Mouse (Mus musculus): Measurements from ENCODE around the gene Cdk19. TPM values are rescaled to one million over a fixed set of nuclear protein-coding genes. Genes with fewer than 3 reads are reported as not detected.
"Not testable (repeated sequence)": the region's sequence is repeated elsewhere in the genome, so short reads cannot be mapped to it uniquely, and the experiment has no call there.

Cdk19 gene
- polyA plus RNA-seq, 1 experiment from 2014 or later = 12.0 TPM

GRCm38 (mm10) chr10:40512185-40512584 lies 172.8 kb downstream of the Cdk19 start:
- no peak overlapping the region for H3K4me2 ChIP-seq
- no peaks in the 10 kb centered on the region for H3K36me3 ChIP-seq
- peaks cover 18% of the 10 kb centered on the region for H3K4me1 ChIP-seq
- no peak overlapping the region for H3K4me3 ChIP-seq
- no peaks in the 10 kb centered on the region for H3K27me3 ChIP-seq
- H3K27ac ChIP-seq = no peak overlapping the region
- no peak for ATAC-seq (ENCODE audit: insufficient number of reproducible peaks, insufficient read depth, low FRiP score, low TSS enrichment, low read depth)
- no peaks in the 10 kb centered on the region for H3K9me3 ChIP-seq
- H3K9ac ChIP-seq = no peak overlapping the region
- 75% methylated on average over 6 of the region's 6 CpGs for WGBS

GRCm38 (mm10) chr10:40512996-40513395 lies 173.6 kb downstream of the Cdk19 start:
- WGBS = 95% methylated on average over 7 of the region's 7 CpGs
- not testable (repeated sequence) for H3K4me2 ChIP-seq; H3K27me3 ChIP-seq; ATAC-seq (ENCODE audit: insufficient number of reproducible peaks, insufficient read depth, low FRiP score, low TSS enrichment, low read depth); H3K4me3 ChIP-seq; H3K9ac ChIP-seq; H3K9me3 ChIP-seq; H3K27ac ChIP-seq; H3K36me3 ChIP-seq
- peaks cover 18% of the 10 kb centered on the region for H3K4me1 ChIP-seq

GRCm38 (mm10) chr10:40515225-40515681 lies 175.9 kb downstream of the Cdk19 start:
- Histone ChIP-seq H3K9ac (no peak overlapping the region), H3K27ac (no peak overlapping the region), H3K9me3 (no peaks in the 10 kb centered on the region), H3K36me3 (no peaks in the 10 kb centered on the region), H3K4me1 (peaks cover 18% of the 10 kb centered on the region), H3K4me2 (no peak overlapping the region), H3K4me3 (no peak overlapping the region), H3K27me3 (no peaks in the 10 kb centered on the region)
- WGBS = 86% methylated on average over 5 of the region's 5 CpGs
- ATAC-seq (ENCODE audit: insufficient number of reproducible peaks, insufficient read depth, low FRiP score, low TSS enrichment, low read depth) = no peak

- no peak overlapping the region for H3K4me3 ChIP-seq
- 18% methylated on average over 4 of the region's 4 CpGs for WGBS
- no peak overlapping the region for H3K9ac ChIP-seq
- no peak for ATAC-seq (ENCODE audit: insufficient number of reproducible peaks, insufficient read depth, low FRiP score, low TSS enrichment, low read depth)
- no peaks in the 10 kb centered on the region for H3K9me3 ChIP-seq
- no peak overlapping the region for H3K27ac ChIP-seq
- H3K4me1 ChIP-seq = peaks cover 21% of the 10 kb centered on the region
- H3K27me3 ChIP-seq = no peaks in the 10 kb centered on the region
- no peak overlapping the region for H3K4me2 ChIP-seq
- no peaks in the 10 kb centered on the region for H3K36me3 ChIP-seq
Measured at GRCm38 (mm10) chr10:40516421-40516820, 177.1 kb downstream of the Cdk19 start.

GRCm38 (mm10) chr10:40519586-40519985 lies 180.2 kb downstream of the Cdk19 start:
- peaks cover 44% of the 10 kb centered on the region for H3K4me1 ChIP-seq
- ATAC-seq (ENCODE audit: insufficient number of reproducible peaks, insufficient read depth, low FRiP score, low TSS enrichment, low read depth) = no peak

GRCm38 (mm10) chr10:40521579-40521978 lies 182.2 kb downstream of the Cdk19 start:
- Histone ChIP-seq H3K9me3 (no peaks in the 10 kb centered on the region), H3K36me3 (no peaks in the 10 kb centered on the region), H3K4me3 (no peak overlapping the region), H3K27me3 (no peaks in the 10 kb centered on the region; the same call in 1 of the 2 replicates), H3K27ac (peak overlapping the region; percentile 60), H3K9ac (no peak overlapping the region), H3K4me1 (peaks cover 34% of the 10 kb centered on the region), H3K4me2 (peak overlapping the region; percentile 27)
- peak; percentile 60; the same call in 1 of the 2 replicates for ATAC-seq (ENCODE audit: insufficient number of reproducible peaks, insufficient read depth, low FRiP score, low TSS enrichment, low read depth)
- WGBS = 9% methylated on average over 12 of the region's 12 CpGs

More at GRCm38 (mm10) chr10:40519586-40519985, 180.2 kb downstream of the Cdk19 start:
- no peak overlapping the region for H3K27ac ChIP-seq
- H3K9me3 ChIP-seq = no peaks in the 10 kb centered on the region
- no peaks in the 10 kb centered on the region for H3K27me3 ChIP-seq
- no peak overlapping the region for H3K4me2 ChIP-seq
- no peak overlapping the region for H3K9ac ChIP-seq
- no peaks in the 10 kb centered on the region for H3K36me3 ChIP-seq
- no peak overlapping the region for H3K4me3 ChIP-seq
- WGBS = 85% methylated on average over 4 of the region's 4 CpGs

GRCm38 (mm10) chr10:40523312-40523975 lies 184.1 kb downstream of the Cdk19 start:
- no peaks in the 10 kb centered on the region; the same call in 1 of the 2 replicates for H3K27me3 ChIP-seq
- H3K4me3 ChIP-seq = no peak overlapping the region
- no peak overlapping the region for H3K27ac ChIP-seq
- H3K36me3 ChIP-seq = no peaks in the 10 kb centered on the region
- H3K9ac ChIP-seq = no peak overlapping the region
- H3K4me2 ChIP-seq = no peak overlapping the region
- H3K4me1 ChIP-seq = peaks cover 42% of the 10 kb centered on the region
- ATAC-seq (ENCODE audit: insufficient number of reproducible peaks, insufficient read depth, low FRiP score, low TSS enrichment, low read depth) = no peak
- 58% methylated on average over 7 of the region's 7 CpGs for WGBS
- H3K9me3 ChIP-seq = no peaks in the 10 kb centered on the region

GRCm38 (mm10) chr10:40524032-40524806 lies 184.9 kb downstream of the Cdk19 start:
- Histone ChIP-seq H3K27me3 (no peaks in the 10 kb centered on the region; the same call in 1 of the 2 replicates), H3K27ac (no peak overlapping the region), H3K4me2 (no peak overlapping the region), H3K36me3 (no peaks in the 10 kb centered on the region), H3K9me3 (no peaks in the 10 kb centered on the region), H3K4me1 (peaks cover 45% of the 10 kb centered on the region), H3K9ac (no peak overlapping the region), H3K4me3 (no peak overlapping the region)
- ATAC-seq (ENCODE audit: insufficient number of reproducible peaks, insufficient read depth, low FRiP score, low TSS enrichment, low read depth) = no peak
- WGBS = 56% methylated on average over 9 of the region's 9 CpGs

- H3K4me2 ChIP-seq = no peak overlapping the region
- H3K9ac ChIP-seq = no peak overlapping the region
- no peak overlapping the region for H3K4me3 ChIP-seq
- H3K27me3 ChIP-seq = no peaks in the 10 kb centered on the region; the same call in 1 of the 2 replicates
- WGBS = 31% methylated on average over 10 of the region's 10 CpGs
- no peak overlapping the region for H3K27ac ChIP-seq
- no peak for ATAC-seq (ENCODE audit: insufficient number of reproducible peaks, insufficient read depth, low FRiP score, low TSS enrichment, low read depth)
- H3K9me3 ChIP-seq = no peaks in the 10 kb centered on the region
- no peaks in the 10 kb centered on the region for H3K36me3 ChIP-seq
- peaks cover 45% of the 10 kb centered on the region for H3K4me1 ChIP-seq
Measured at GRCm38 (mm10) chr10:40524991-40525390, 185.6 kb downstream of the Cdk19 start.

- no peak overlapping the region for H3K4me3 ChIP-seq
- peak overlapping the region; percentile 16; the same call in 1 of the 2 replicates for H3K27ac ChIP-seq
- H3K4me2 ChIP-seq = no peak overlapping the region
- no peak overlapping the region for H3K9ac ChIP-seq
- H3K4me1 ChIP-seq = peaks cover 45% of the 10 kb centered on the region
- no peak for ATAC-seq (ENCODE audit: insufficient number of reproducible peaks, insufficient read depth, low FRiP score, low TSS enrichment, low read depth)
- WGBS = 57% methylated on average over 9 of the region's 9 CpGs
- H3K36me3 ChIP-seq = no peaks in the 10 kb centered on the region
- no peaks in the 10 kb centered on the region; the same call in 1 of the 2 replicates for H3K27me3 ChIP-seq
- H3K9me3 ChIP-seq = no peaks in the 10 kb centered on the region
Measured at GRCm38 (mm10) chr10:40525616-40526155, 186.3 kb downstream of the Cdk19 start.

- Histone ChIP-seq H3K9ac (no peak overlapping the region), H3K36me3 (no peaks in the 10 kb centered on the region), H3K4me2 (no peak overlapping the region), H3K9me3 (0 out of 2 replicates have a peak, but pooled peaks cover 3% of the 10 kb centered on the region), H3K4me3 (no peak overlapping the region), H3K27ac (peak overlapping the region; percentile 16; the same call in 1 of the 2 replicates), H3K27me3 (no peaks in the 10 kb centered on the region; the same call in 1 of the 2 replicates), H3K4me1 (peaks cover 40% of the 10 kb centered on the region)
- WGBS = 74% methylated on average over 8 of the region's 8 CpGs
- ATAC-seq (ENCODE audit: insufficient number of reproducible peaks, insufficient read depth, low FRiP score, low TSS enrichment, low read depth) = no peak
Measured at GRCm38 (mm10) chr10:40526301-40526761, 187.0 kb downstream of the Cdk19 start.

Measured in embryonic facial prominence, embryonic 13.5 days (tissue).